Mouse (Mus musculus) CH12.LX (cell line): ENCODE measurements around the gene Cdc14a. TPM values are rescaled to one million over a fixed set of nuclear protein-coding genes. Genes with fewer than 3 reads are reported as not detected.

Experiments
- DNase-seq: peaks from one replicate; pipeline ENCODE4 v3.0.0-alpha.2; 2013; ENCODE audit errors: extremely low read depth
- H3K27ac ChIP-seq: 2 replicates; pipeline ENCODE4 v1.5.1; 2012; ENCODE audit warnings: low read depth, mild to moderate bottlenecking, control low read depth, moderate library complexity; ENCODE audit not compliant: insufficient read depth
- H3K27me3 ChIP-seq: replicated peaks from 2 replicates; pipeline ENCODE3; 2012; ENCODE audit warnings: inconsistent platforms
- H3K36me3 ChIP-seq, 2 experiments: replicated peaks in 1 of 2; 2 replicates each; pipeline versions ENCODE3 to v1.6.1; 2012; ENCODE audit warnings: inconsistent platforms in 1 of 2, low read length in 1 of 2, mild to moderate bottlenecking in 1 of 2, mixed read lengths in 1 of 2, moderate library complexity in 1 of 2; ENCODE audit not compliant: control insufficient read depth in 1 of 2, insufficient read depth in 1 of 2
- H3K4me1 ChIP-seq, 2 experiments: 2 replicates each; pipeline ENCODE4 v1.6.1; 2012; ENCODE audit warnings: inconsistent platforms in 1 of 2, moderate library complexity in 1 of 2; ENCODE audit not compliant: insufficient read depth in 2 of 2, control insufficient read depth in 1 of 2
- H3K4me2 ChIP-seq: 2 replicates; pipeline ENCODE4 v1.6.1; 2012; ENCODE audit warnings: low read depth, mild to moderate bottlenecking, control low read depth; ENCODE audit not compliant: poor library complexity, insufficient read depth, severe bottlenecking
- H3K4me3 ChIP-seq, 3 experiments: fragments of 150-350 bp in 1 of 3; sonication (generic) in 1 of 3; replicated peaks in 1 of 3; 2 replicates each; pipeline versions ENCODE3 to v1.5.1; 2011 to 2012; ENCODE audit warnings: low read depth in 2 of 3, low read length in 2 of 3, mild to moderate bottlenecking in 2 of 3, moderate library complexity in 2 of 3, control low read depth in 1 of 3, improper control_type of control experiment in 1 of 3, inconsistent platforms in 1 of 3, mixed read lengths in 1 of 3; ENCODE audit not compliant: poor library complexity in 1 of 3
- H3K79me2 ChIP-seq: replicated peaks from 2 replicates; pipeline ENCODE4 v1.6.1; 2012; ENCODE audit warnings: mild to moderate bottlenecking, moderate library complexity; ENCODE audit not compliant: control insufficient read depth, poor library complexity, insufficient read depth, severe bottlenecking; ENCODE audit errors: extremely low read depth
- H3K9ac ChIP-seq: 2 replicates; pipeline ENCODE4 v1.6.1; 2012; ENCODE audit warnings: low read depth, mild to moderate bottlenecking, control low read depth, moderate library complexity; ENCODE audit not compliant: insufficient read depth
- H3K9me3 ChIP-seq: replicated peaks from 2 replicates; pipeline ENCODE3; 2012; ENCODE audit warnings: low read length, inconsistent platforms, mixed read lengths
- BHLHE40 ChIP-seq: IDR thresholded peaks from 2 replicates; pipeline ENCODE4 v1.6.1; 2011; ENCODE audit warnings: mild to moderate bottlenecking, low read depth, low read length, improper control_type of control experiment
- CTCF ChIP-seq, 2 experiments: IDR thresholded peaks in 1 of 2; conservative IDR thresholded peaks in 1 of 2; 2 replicates each; pipeline ENCODE4 v1.5.1; 2011 to 2012; ENCODE audit warnings: low read depth in 2 of 2, low read length in 2 of 2, improper control_type of control experiment in 1 of 2, inconsistent platforms in 1 of 2, mild to moderate bottlenecking in 1 of 2, moderate library complexity in 1 of 2
- E2F4 ChIP-seq: IDR thresholded peaks from 2 replicates; pipeline ENCODE4 v1.6.1; 2011; ENCODE audit warnings: low read depth, low read length, improper control_type of control experiment; ENCODE audit not compliant: insufficient replicate concordance
- EP300 ChIP-seq: IDR thresholded peaks from 2 replicates; pipeline ENCODE4 v1.6.1; 2011; ENCODE audit warnings: low read length, improper control_type of control experiment
- ETS1 ChIP-seq: conservative IDR thresholded peaks from 2 replicates; pipeline ENCODE4 v1.6.1; 2012; ENCODE audit warnings: low read depth, mild to moderate bottlenecking, inconsistent platforms, low read length, improper control_type of control experiment, moderate library complexity
- GABPA ChIP-seq: IDR thresholded peaks from 2 replicates; pipeline ENCODE4 v1.6.1; 2012; ENCODE audit warnings: low read depth, low read length, improper control_type of control experiment, inconsistent platforms; ENCODE audit not compliant: insufficient replicate concordance
- IRF4 ChIP-seq: IDR thresholded peaks from 2 replicates; pipeline ENCODE4 v1.6.1; 2014; ENCODE audit warnings: low read depth, mild to moderate bottlenecking, inconsistent platforms, low read length, improper control_type of control experiment
- JUN ChIP-seq: IDR thresholded peaks from 2 replicates; pipeline ENCODE4 v1.6.1; 2011; ENCODE audit warnings: low read depth, mild to moderate bottlenecking, low read length, improper control_type of control experiment, moderate library complexity; ENCODE audit not compliant: insufficient read depth
- JUND ChIP-seq: conservative IDR thresholded peaks from 2 replicates; pipeline ENCODE4 v1.6.1; 2011; ENCODE audit warnings: low read depth, low read length, improper control_type of control experiment
- MAZ ChIP-seq: IDR thresholded peaks from 2 replicates; pipeline ENCODE4 v1.6.1; 2012; ENCODE audit warnings: low read depth, mild to moderate bottlenecking, inconsistent platforms, low read length, improper control_type of control experiment, moderate library complexity
- MEF2A ChIP-seq: IDR thresholded peaks from 2 replicates; pipeline ENCODE4 v1.6.1; 2014; ENCODE audit warnings: low read depth, mild to moderate bottlenecking, inconsistent platforms, low read length, improper control_type of control experiment, borderline replicate concordance
- MXI1 ChIP-seq: IDR thresholded peaks from 2 replicates; pipeline ENCODE4 v1.6.1; 2011; ENCODE audit warnings: mild to moderate bottlenecking, low read depth, low read length, improper control_type of control experiment
- POLR2AphosphoS2 ChIP-seq: IDR thresholded peaks from 2 replicates; pipeline ENCODE4 v1.6.1; 2011; ENCODE audit warnings: low read depth, low read length, improper control_type of control experiment
- RCOR1 ChIP-seq: conservative IDR thresholded peaks from 2 replicates; pipeline ENCODE4 v1.6.1; 2012; ENCODE audit warnings: low read depth, mild to moderate bottlenecking, inconsistent platforms, low read length, improper control_type of control experiment
- USF1 ChIP-seq: IDR thresholded peaks from 2 replicates; pipeline ENCODE4 v1.6.1; 2014; ENCODE audit warnings: low read depth, mild to moderate bottlenecking, inconsistent platforms, low read length, improper control_type of control experiment
- dilution Hi-C: fragments of 300-500 bp; cut with MboI; formaldehyde crosslinking; loops from 2 replicates; pipeline ENCODE4 v1.14.3; 2020; ENCODE audit warnings: low sequenced_read_pairs; ENCODE audit not compliant: extremely low pct_unique_long_range_greater_than_20kb, extremely low pct_ligation_motif_present
- in situ Hi-C: fragments of 300-500 bp; cut with MboI; formaldehyde crosslinking; loops from 3 replicates; pipeline ENCODE4 v1.14.3; 2019; ENCODE audit warnings: low sequenced_read_pairs, low pct_ligation_motif_present, low pct_unique_long_range_greater_than_20kb, mixed read lengths
- polyA plus RNA-seq: library from polyadenylated mRNA; unstranded; fragments of >175 nt; gene quantifications from 2 replicates; pipeline ENCODE4 v1.2.1, GENCODE M21; 2012; ENCODE audit warnings: low read depth; ENCODE audit not compliant: insufficient read length
- total RNA-seq, 2 experiments: library from RNA; depleted of rRNA; stranded (reverse); fragments of 300-350 nt in 1 of 2; fragments of >200 nt in 1 of 2; gene quantifications; 2 replicates each; pipeline ENCODE4 v1.2.3; 2012 to 2014

The Cdc14a gene
- total and polyA plus RNA-seq, 3 experiments, result 9.4 to 12.1 (median 9.8) TPM

GRCm38 (mm10) chr3:116412954-116413724 is 10.7 kb downstream of the Cdc14a start:
- H3K79me2 ChIP-seq, result peaks cover 8% of the 10 kb centered on the region; the same call in 1 of the 2 replicates
- in situ Hi-C loops, result no loop called here
- peak; percentile 30 for DNase-seq

GRCm38 (mm10) chr3:116410051-116410450 is 13.8 kb downstream of the Cdc14a start:
- Histone ChIP-seq H3K4me2 (no peak overlapping the region), H3K9ac (no peak overlapping the region), H3K27ac (no peak overlapping the region), H3K79me2 (peaks cover 11% of the 10 kb centered on the region; the same call in 1 of the 2 replicates), H3K4me1 (peaks cover 9 to 30% of the 10 kb centered on the region in 2 experiments), H3K4me3 (no peak overlapping the region), H3K27me3 (no peaks in the 10 kb centered on the region), H3K36me3 (peaks cover 25 to 68% of the 10 kb centered on the region in 2 experiments), H3K9me3 (no peaks in the 10 kb centered on the region)
- TF ChIP-seq IRF4, result no peak
- TF ChIP-seq JUND, result no peak
- TF ChIP-seq CTCF (conservative IDR thresholded peaks at IDR 0.05 in 1 of 2, IDR thresholded peaks at IDR 0.05 in 1 of 2; ENCODE audit: low read depth in 2 of 2, low read length in 2 of 2), result no peak
- in situ Hi-C loops (no loop called here), dilution Hi-C loops (no loop called here)
- DNase-seq, result no peak

More at GRCm38 (mm10) chr3:116412954-116413724, 10.7 kb downstream of the Cdc14a start:
- H3K27me3 ChIP-seq, result no peaks in the 10 kb centered on the region
- no peak overlapping the region for H3K9ac ChIP-seq
- H3K27ac ChIP-seq, result no peak overlapping the region
- dilution Hi-C loops, result no loop called here
- peak; percentile 20; the same call in 1 of the 2 replicates for TF ChIP-seq JUN
- peak; percentile 79 for TF ChIP-seq IRF4
- TF ChIP-seq EP300, result peak; percentile 85
- TF ChIP-seq ETS1, result no peak
- TF ChIP-seq MXI1, result no peak
- 0 out of 2 replicates have a peak, but pooled peaks have one; percentile 23 for TF ChIP-seq RCOR1
- peak; percentile 39; the same call in 1 of the 2 replicates for TF ChIP-seq MEF2A
- 0 out of 2 replicates have a peak, but pooled peaks have one; percentile 30 for TF ChIP-seq JUND
- H3K36me3 ChIP-seq, result peaks cover 32 to 83% of the 10 kb centered on the region in 2 experiments
- H3K4me3 ChIP-seq, result no peak overlapping the region
- H3K9me3 ChIP-seq, result no peaks in the 10 kb centered on the region
- peaks cover 15 to 28% of the 10 kb centered on the region in 2 experiments for H3K4me1 ChIP-seq
- no peak overlapping the region for H3K4me2 ChIP-seq

GRCm38 (mm10) chr3:116409486-116409885 is 14.3 kb downstream of the Cdc14a start:
- Histone ChIP-seq H3K4me1 (peaks cover 7 to 25% of the 10 kb centered on the region in 2 experiments), H3K4me2 (no peak overlapping the region), H3K9ac (no peak overlapping the region), H3K27ac (no peak overlapping the region), H3K4me3 (no peak overlapping the region), H3K79me2 (peaks cover 11% of the 10 kb centered on the region; the same call in 1 of the 2 replicates), H3K9me3 (no peaks in the 10 kb centered on the region)
- DNase-seq, result no peak
- in situ Hi-C loops, result no loop called here
- dilution Hi-C loops, result no loop called here
- TF ChIP-seq USF1, result no peak
- no peak for TF ChIP-seq E2F4
- no peak for TF ChIP-seq POLR2AphosphoS2
- TF ChIP-seq GABPA, result no peak
- TF ChIP-seq MAZ, result no peak
- TF ChIP-seq BHLHE40, result no peak
- TF ChIP-seq, all 38 proteins: peak for 0
- Histone ChIP-seq H3K36me3 (peaks cover 22 to 66% of the 10 kb centered on the region in 2 experiments), H3K27me3 (no peaks in the 10 kb centered on the region)
